Mouse (Mus musculus) stomach, embryonic 16.5 days (tissue): ENCODE measurements around the gene Mapt. TPM values are rescaled to one million over a fixed set of nuclear protein-coding genes. Genes with fewer than 3 reads are reported as not detected.

Experiments used
- ATAC-seq: fragments of 200-750 bp; cut with Nextera tagmentation; 2 replicates; pipeline ENCODE4 v1.8.0; 2017; ENCODE audit warnings: moderate number of reproducible peaks, moderate TSS enrichment; ENCODE audit not compliant: insufficient read depth, low FRiP score
- H3K27ac ChIP-seq: fragments of 300-500 bp; sonication (generic); 2 replicates; pipeline ENCODE4 v1.5.1; 2014; ENCODE audit warnings: low read length
- H3K27me3 ChIP-seq: fragments of 300-500 bp; sonication (generic); 2 replicates; pipeline ENCODE4 v1.6.1; 2014; ENCODE audit warnings: low read length, control low read depth, mixed read lengths; ENCODE audit not compliant: control insufficient read depth, insufficient read depth
- H3K36me3 ChIP-seq: fragments of 300-500 bp; sonication (generic); 2 replicates; pipeline ENCODE4 v1.6.1; 2014; ENCODE audit warnings: low read length; ENCODE audit not compliant: control insufficient read depth, insufficient read depth
- H3K4me1 ChIP-seq: fragments of 300-500 bp; sonication (generic); 2 replicates; pipeline ENCODE4 v1.6.1; 2014; ENCODE audit warnings: low read length, control low read depth, mixed read lengths; ENCODE audit not compliant: control insufficient read depth, insufficient read depth
- H3K4me2 ChIP-seq: fragments of 300-500 bp; sonication (generic); 2 replicates; pipeline ENCODE4 v1.6.1; 2014; ENCODE audit warnings: low read depth, low read length, mixed read lengths
- H3K4me3 ChIP-seq: fragments of 300-500 bp; sonication (generic); replicated peaks from 2 replicates; pipeline ENCODE4 v1.5.1; 2014; ENCODE audit warnings: mild to moderate bottlenecking, low read length
- H3K9ac ChIP-seq: fragments of 300-500 bp; sonication (generic); 2 replicates; pipeline ENCODE4 v1.6.1; 2014; ENCODE audit warnings: low read length
- H3K9me3 ChIP-seq: fragments of 300-500 bp; sonication (generic); replicated peaks from 2 replicates; pipeline ENCODE4 v1.6.1; 2016; ENCODE audit warnings: low read length, control low read depth; ENCODE audit not compliant: control insufficient read depth
- WGBS: fragments of 180-500 bp; shearing (Covaris S2); extraction: QIAGEN DNeasy Blood & Tissue Kit; methylation state at CpG from one replicate; pipeline ENCODE4 v1.1.7; 2014; 5-methylcytosine and 5-hydroxymethylcytosine counted together
- polyA plus RNA-seq: library from polyadenylated mRNA; unstranded; fragments of >200 nt; fragmentation: Nextera tagmentation; extraction: Ambion mirVana; gene quantifications from 2 replicates; pipeline ENCODE4 v1.2.1, GENCODE M21; 2015

The Mapt gene
- polyA plus RNA-seq, 1 experiment from 2014 or later, result 13.9 TPM

DNA sequence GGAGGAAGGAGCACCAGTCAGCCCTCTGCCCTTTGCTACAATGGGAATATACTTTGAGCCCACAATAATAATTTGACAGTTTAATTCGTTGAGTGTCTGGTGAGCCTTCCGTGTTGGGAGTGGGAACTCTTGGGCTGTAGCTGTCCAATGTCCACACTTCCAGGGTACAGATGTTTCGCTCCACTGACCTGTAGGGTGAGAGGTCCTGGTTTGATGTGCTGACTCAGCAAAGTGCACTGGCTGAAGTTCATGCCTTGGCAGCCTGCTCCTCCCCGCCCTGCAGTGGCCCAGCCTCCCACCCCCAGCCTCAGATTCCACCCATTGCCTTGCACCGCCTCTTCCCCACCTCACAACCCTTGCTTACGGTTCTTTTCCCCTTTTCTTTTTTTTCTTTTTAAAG is 33.5 kb downstream of the Mapt start:
- no peak overlapping the region for H3K4me2 ChIP-seq
- no peak for ATAC-seq

DNA sequence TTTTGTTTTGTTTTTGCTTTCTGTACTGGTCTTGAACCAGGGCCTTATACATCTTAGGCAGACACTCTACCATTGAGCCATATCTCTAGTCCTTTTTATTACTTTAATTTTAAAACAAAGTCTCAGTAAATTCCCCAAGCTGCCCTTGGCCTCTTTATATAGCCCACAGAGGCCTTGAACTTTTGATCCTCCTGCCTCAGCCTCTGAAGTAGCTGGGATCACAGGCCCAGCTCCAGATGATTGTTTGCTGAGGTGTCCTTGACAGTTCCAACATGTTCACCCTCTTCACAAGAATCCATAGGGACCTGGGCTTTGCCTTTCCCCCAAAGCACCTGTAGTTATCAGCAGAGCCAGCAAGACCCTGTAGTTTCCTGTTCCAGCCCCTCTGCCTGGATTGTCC is 34.5 kb downstream of the Mapt start:
- H3K27ac ChIP-seq, result no peak overlapping the region
- no peak overlapping the region for H3K4me2 ChIP-seq
- no peak for ATAC-seq
- no peaks in the 10 kb centered on the region for H3K27me3 ChIP-seq
- no peak overlapping the region for H3K4me3 ChIP-seq
- no peaks in the 10 kb centered on the region for H3K9me3 ChIP-seq
- H3K36me3 ChIP-seq, result no peaks in the 10 kb centered on the region
- no peak overlapping the region for H3K9ac ChIP-seq
- H3K4me1 ChIP-seq, result no peaks in the 10 kb centered on the region

More for the DNA sequence above, 33.5 kb downstream of the Mapt start:
- no peaks in the 10 kb centered on the region for H3K36me3 ChIP-seq
- H3K9me3 ChIP-seq, result no peaks in the 10 kb centered on the region
- H3K9ac ChIP-seq, result no peak overlapping the region
- H3K4me3 ChIP-seq, result no peak overlapping the region
- 72% methylated on average over 6 of the region's 6 CpGs for WGBS
- no peaks in the 10 kb centered on the region for H3K4me1 ChIP-seq
- no peaks in the 10 kb centered on the region for H3K27me3 ChIP-seq
- H3K27ac ChIP-seq, result no peak overlapping the region

DNA sequence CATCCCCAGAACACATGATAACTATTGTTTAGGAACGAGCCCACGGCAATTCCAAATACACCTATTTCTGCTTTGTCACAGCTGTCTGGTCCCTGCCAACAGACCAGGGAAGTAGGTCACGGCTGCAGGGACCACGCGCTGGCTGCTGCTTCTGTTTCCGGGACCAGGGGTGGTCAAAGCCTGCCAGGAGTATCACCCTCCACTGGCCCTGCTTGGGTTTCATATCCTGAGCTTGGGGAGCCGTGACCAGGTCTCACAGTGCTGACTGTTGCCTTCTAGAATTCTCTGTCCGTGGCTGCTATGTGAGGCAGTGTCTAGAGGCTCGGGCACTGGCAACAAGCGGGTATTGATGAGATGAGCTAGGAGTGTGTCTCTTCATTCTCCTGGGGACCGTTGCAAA is 36.2 kb downstream of the Mapt start:
- H3K4me1 ChIP-seq, result no peaks in the 10 kb centered on the region
- WGBS, result 79% methylated on average over 11 of the region's 11 CpGs
- H3K27ac ChIP-seq, result no peak overlapping the region
- H3K4me3 ChIP-seq, result no peak overlapping the region
- H3K9me3 ChIP-seq, result no peaks in the 10 kb centered on the region
- no peak for ATAC-seq
- no peak overlapping the region for H3K9ac ChIP-seq
- no peaks in the 10 kb centered on the region for H3K36me3 ChIP-seq
- no peaks in the 10 kb centered on the region for H3K27me3 ChIP-seq
- H3K4me2 ChIP-seq, result no peak overlapping the region

DNA sequence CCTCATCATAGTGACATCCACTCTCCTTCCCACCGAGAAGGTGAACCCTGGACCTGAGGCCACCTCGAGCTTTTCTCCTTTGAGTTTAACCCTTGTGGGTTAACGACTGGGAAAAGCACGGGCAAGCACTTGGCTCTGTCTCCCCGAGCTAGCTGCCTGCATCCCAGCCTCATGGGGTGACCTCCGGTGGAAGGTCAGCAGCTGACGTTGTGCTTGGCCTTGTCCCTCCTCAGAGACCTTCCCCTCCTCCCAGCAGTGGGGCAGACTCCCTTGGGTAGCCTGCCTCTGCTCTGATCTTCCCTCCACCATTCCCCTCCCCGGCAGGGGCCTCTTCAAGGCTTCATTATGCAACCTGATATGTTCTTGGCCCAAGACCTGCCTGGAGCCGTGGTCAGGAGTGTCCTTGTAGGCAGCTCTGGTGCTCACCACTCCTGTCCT is 38.2 kb downstream of the Mapt start:
- no peaks in the 10 kb centered on the region for H3K4me1 ChIP-seq
- no peak overlapping the region for H3K4me2 ChIP-seq
- WGBS, result 46% methylated on average over 9 of the region's 9 CpGs
- no peak overlapping the region for H3K9ac ChIP-seq
- H3K4me3 ChIP-seq, result no peak overlapping the region
- H3K27ac ChIP-seq, result no peak overlapping the region
- no peaks in the 10 kb centered on the region for H3K27me3 ChIP-seq
- ATAC-seq, result no peak
- no peaks in the 10 kb centered on the region for H3K9me3 ChIP-seq
- no peaks in the 10 kb centered on the region for H3K36me3 ChIP-seq

DNA sequence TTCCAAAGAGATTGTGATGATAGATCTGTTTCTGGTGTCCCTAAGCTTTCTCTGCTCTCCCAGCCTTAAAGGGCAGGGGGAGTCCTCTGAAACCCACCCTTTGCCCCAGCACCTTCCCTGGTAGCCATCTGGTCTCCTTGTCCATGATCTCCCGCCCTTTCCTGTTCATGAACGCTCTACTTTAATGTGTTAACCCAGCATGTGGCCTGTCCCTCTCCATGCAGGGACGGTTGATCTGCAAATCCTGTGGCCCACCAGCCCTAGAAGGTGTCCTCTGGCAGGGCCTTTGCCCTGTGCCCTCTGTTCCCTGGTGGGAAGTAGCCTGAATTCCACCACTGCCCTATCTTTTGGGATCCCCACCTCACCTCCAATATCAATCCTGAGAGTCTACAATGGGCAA is 39.3 kb downstream of the Mapt start:
- Histone ChIP-seq H3K27me3 (no peaks in the 10 kb centered on the region), H3K9ac (no peak overlapping the region), H3K36me3 (no peaks in the 10 kb centered on the region), H3K27ac (no peak overlapping the region), H3K9me3 (no peaks in the 10 kb centered on the region), H3K4me2 (no peak overlapping the region), H3K4me1 (no peaks in the 10 kb centered on the region), H3K4me3 (no peak overlapping the region)
- WGBS, result 82% methylated on average over 3 of the region's 3 CpGs
- no peak for ATAC-seq

GRCm38 (mm10) chr11:104270876-104271275 is 39.7 kb downstream of the Mapt start:
- WGBS, result 60% methylated on average over 4 of the region's 4 CpGs
- H3K27me3 ChIP-seq, result no peaks in the 10 kb centered on the region
- H3K9me3 ChIP-seq, result no peaks in the 10 kb centered on the region
- no peaks in the 10 kb centered on the region for H3K36me3 ChIP-seq
- no peak overlapping the region for H3K9ac ChIP-seq
- H3K4me3 ChIP-seq, result no peak overlapping the region
- no peaks in the 10 kb centered on the region for H3K4me1 ChIP-seq
- no peak overlapping the region for H3K4me2 ChIP-seq
- H3K27ac ChIP-seq, result no peak overlapping the region
- ATAC-seq, result no peak

DNA sequence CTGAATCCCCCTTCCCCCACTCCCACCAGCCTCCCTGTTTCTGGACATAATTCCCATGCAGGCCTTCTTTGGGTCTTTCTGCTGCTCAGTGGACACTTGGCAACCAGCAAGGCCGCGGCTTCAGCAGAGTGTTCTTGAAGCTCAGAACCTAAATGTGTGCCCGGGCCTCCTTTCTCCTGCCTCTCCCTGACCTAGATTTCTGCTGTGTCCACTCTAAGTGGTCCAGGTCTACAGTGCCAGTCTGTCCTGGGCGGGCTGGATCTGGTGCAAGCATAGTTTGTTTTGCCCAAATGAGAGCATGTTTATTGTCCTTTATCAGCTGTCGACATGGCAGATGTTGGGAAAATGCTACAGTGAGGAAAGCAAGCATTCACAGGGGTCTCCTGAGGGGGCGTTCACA is 40.7 kb downstream of the Mapt start:
- no peak overlapping the region for H3K27ac ChIP-seq
- no peaks in the 10 kb centered on the region for H3K4me1 ChIP-seq
- no peaks in the 10 kb centered on the region for H3K27me3 ChIP-seq
- H3K4me2 ChIP-seq, result no peak overlapping the region
- ATAC-seq, result no peak
- no peaks in the 10 kb centered on the region for H3K9me3 ChIP-seq
- H3K4me3 ChIP-seq, result no peak overlapping the region
- H3K9ac ChIP-seq, result no peak overlapping the region
- no peaks in the 10 kb centered on the region for H3K36me3 ChIP-seq
- WGBS, result 73% methylated on average over 6 of the region's 6 CpGs

DNA sequence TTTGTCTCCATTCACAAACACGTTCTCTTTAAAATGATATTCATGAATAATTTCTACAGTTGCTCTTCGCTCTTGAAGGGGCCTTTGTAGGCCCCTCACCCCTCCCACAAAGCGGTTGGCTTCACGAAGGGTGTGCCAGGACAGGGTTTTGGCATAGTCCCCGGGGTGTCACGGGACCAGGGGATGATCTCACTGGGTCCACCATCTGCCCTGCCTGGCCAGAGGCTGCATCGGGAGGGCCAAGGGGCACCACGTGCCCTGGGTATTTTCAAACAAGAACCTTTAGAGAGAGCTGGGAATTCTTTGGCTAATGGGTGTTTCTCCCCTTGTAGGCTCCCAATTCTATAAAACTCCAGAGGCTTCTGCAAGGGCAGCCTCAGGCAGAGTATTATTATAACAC is 41.2 kb downstream of the Mapt start:
- 75% methylated on average over 8 of the region's 8 CpGs for WGBS
- Histone ChIP-seq H3K36me3 (no peaks in the 10 kb centered on the region), H3K27ac (no peak overlapping the region), H3K9me3 (no peaks in the 10 kb centered on the region), H3K27me3 (no peaks in the 10 kb centered on the region), H3K4me2 (no peak overlapping the region), H3K9ac (no peak overlapping the region), H3K4me1 (no peaks in the 10 kb centered on the region), H3K4me3 (no peak overlapping the region)
- 0 out of 2 replicates have a peak, but pooled peaks have one; percentile 47 for ATAC-seq

DNA sequence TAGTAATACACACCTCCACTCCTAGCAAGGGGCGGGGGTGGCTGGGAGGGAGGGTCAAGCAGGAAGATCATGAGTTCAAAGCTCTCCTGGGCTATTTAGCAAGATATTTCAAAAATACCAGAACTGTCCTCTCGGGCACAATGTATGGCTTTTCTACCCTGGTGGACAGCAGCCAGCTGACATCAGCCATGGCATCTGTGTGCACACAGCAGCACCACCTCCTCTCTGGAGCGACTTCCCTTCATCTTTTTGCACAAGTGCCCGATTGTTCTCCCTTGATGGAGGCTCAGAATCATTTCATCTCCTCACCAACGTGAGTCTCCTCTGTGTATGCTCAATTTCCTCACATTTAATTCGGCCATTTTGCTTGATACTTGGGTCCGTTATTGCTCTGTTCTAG is 44.6 kb downstream of the Mapt start:
- Histone ChIP-seq H3K27ac (no peak overlapping the region), H3K9me3 (no peaks in the 10 kb centered on the region), H3K4me2 (no peak overlapping the region), H3K9ac (no peak overlapping the region), H3K36me3 (no peaks in the 10 kb centered on the region), H3K27me3 (no peaks in the 10 kb centered on the region), H3K4me3 (no peak overlapping the region), H3K4me1 (no peaks in the 10 kb centered on the region)
- 82% methylated on average over 7 of the region's 7 CpGs for WGBS
- ATAC-seq, result no peak

DNA sequence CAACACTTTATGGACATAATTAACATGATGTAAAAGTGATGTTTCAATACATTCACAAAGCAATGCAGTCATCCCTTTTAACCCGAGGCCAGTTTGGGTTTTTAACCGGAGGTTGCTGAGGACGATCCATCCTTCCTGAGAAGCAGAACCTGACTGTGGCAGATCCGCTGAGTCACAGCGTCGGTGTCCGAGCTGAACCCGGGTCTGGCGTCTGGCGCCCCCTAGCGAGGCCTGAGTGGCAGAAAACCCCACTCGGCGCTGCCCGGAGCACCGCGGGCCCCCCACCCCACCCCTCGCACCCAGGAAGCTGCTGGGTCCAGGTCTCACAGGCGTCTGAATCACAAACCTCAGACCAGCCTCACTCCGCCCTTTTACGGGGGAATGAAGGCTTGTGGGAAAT is 47.0 kb downstream of the Mapt start:
- 5% methylated on average over 20 of the region's 20 CpGs for WGBS
- H3K9ac ChIP-seq, result 0 out of 2 replicates have a peak overlapping the region, but pooled peaks have one; percentile 3
- no peak for ATAC-seq
- H3K27ac ChIP-seq, result no peak overlapping the region
- peak overlapping the region; percentile 42 for H3K4me2 ChIP-seq
- H3K4me3 ChIP-seq, result 0 out of 2 replicates have a peak overlapping the region, but pooled peaks have one; percentile 11
- H3K9me3 ChIP-seq, result no peaks in the 10 kb centered on the region
- no peaks in the 10 kb centered on the region for H3K4me1 ChIP-seq
- H3K36me3 ChIP-seq, result no peaks in the 10 kb centered on the region
- no peaks in the 10 kb centered on the region for H3K27me3 ChIP-seq
